In the genomic region with DNA sequence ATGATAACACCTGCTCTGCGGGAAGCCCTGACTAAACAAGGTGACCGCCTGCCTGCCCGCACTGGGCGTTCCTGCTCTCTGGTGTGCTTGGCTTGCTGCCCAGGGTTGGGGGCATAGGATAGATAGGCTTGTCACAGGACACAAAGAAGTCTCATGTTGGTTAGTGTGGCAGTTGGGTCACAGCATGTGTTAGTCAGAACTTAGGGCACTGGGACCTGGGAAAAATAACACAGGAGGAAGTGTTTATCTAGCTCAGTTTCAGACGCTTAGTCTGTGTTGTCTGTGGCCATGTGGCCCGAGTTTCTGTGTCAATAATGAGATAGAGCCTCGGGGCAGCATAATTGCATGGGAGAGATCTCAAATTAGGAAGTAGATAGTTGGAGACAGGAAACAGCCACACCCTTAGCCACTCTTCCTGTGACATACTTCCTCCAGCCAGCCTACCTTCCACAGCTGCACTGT, we compare ENCODE assay signal across 1 mouse cellular context.
TF ChIP-seq lines count a peak whose summit lies in the region.

No protein-coding gene starts in this region.

TF ChIP-seq in MEL, 35 proteins besides CTCF, POLR2A, EP300 and RAD21 (continued from another document):
- TF ChIP-seq BHLHE40 (IDR thresholded peaks at IDR 0.05; ENCODE audit: borderline replicate concordance, low read depth, low read length): no peak
- TF ChIP-seq USF2 (IDR thresholded peaks at IDR 0.05; ENCODE audit: borderline replicate concordance in 1 of 2, insufficient read depth in 1 of 2, low read depth in 1 of 2, low read length in 2 of 2): no peak
- peak; percentile 76 for TF ChIP-seq TBP (IDR thresholded peaks at IDR 0.05; ENCODE audit: low read depth, low read length)
- TF ChIP-seq CHD1 (IDR thresholded peaks at IDR 0.05; ENCODE audit: low read depth, low read length): no peak
- TF ChIP-seq TCF12 (IDR thresholded peaks at IDR 0.05; ENCODE audit: low read depth, low read length): peak; percentile 33; the same call in 1 of the 2 replicates
- peak; percentile 52 for TF ChIP-seq NELFE (IDR thresholded peaks at IDR 0.05; ENCODE audit: low read depth, low read length)
- TF ChIP-seq POLR2AphosphoS2 (IDR thresholded peaks at IDR 0.05; ENCODE audit: low read length): no peak
- TF ChIP-seq MAZ (IDR thresholded peaks at IDR 0.05; ENCODE audit: low read depth, low read length): no peak
- TF ChIP-seq HCFC1 (IDR thresholded peaks at IDR 0.05; ENCODE audit: low read depth, low read length): peak; percentile 78
- peak; percentile 97 for TF ChIP-seq MYC (IDR thresholded peaks at IDR 0.05; ENCODE audit: low read depth, low read length)
- peak; percentile 91 for TF ChIP-seq MAX (IDR thresholded peaks at IDR 0.05; ENCODE audit: low read length)
- no peak for TF ChIP-seq SMC3 (IDR thresholded peaks at IDR 0.05; ENCODE audit: low read depth, low read length)
- TF ChIP-seq ETS1 (IDR thresholded peaks at IDR 0.05; ENCODE audit: low read depth, low read length): peak; percentile 65
- peak; percentile 90 for TF ChIP-seq TAL1 (IDR thresholded peaks at IDR 0.05; ENCODE audit: low read length)
- TF ChIP-seq POLR2AphosphoS5 (IDR thresholded peaks at IDR 0.05; ENCODE audit: borderline replicate concordance, low read depth, low read length): no peak
- peak; percentile 91 for TF ChIP-seq SIN3A (IDR thresholded peaks at IDR 0.05; ENCODE audit: low read length)
